Mouse (Mus musculus) spleen, adult 2 months (tissue): ENCODE data around the gene Tnfrsf13c.

Source experiments
- CTCF ChIP-seq: fragments of 200-500 bp; IDR thresholded peaks from 2 replicates; pipeline ENCODE4 v1.5.1; 2011; ENCODE audit warnings: mild to moderate bottlenecking, inconsistent platforms; ENCODE audit not compliant: insufficient read depth, insufficient read length, insufficient replicate concordance; ENCODE audit errors: extremely low read depth
- POLR2A ChIP-seq: fragments of 200-500 bp; IDR thresholded peaks from 2 replicates; pipeline ENCODE4 v1.6.1; 2011; ENCODE audit warnings: low read depth, low read length, inconsistent platforms

DNA sequence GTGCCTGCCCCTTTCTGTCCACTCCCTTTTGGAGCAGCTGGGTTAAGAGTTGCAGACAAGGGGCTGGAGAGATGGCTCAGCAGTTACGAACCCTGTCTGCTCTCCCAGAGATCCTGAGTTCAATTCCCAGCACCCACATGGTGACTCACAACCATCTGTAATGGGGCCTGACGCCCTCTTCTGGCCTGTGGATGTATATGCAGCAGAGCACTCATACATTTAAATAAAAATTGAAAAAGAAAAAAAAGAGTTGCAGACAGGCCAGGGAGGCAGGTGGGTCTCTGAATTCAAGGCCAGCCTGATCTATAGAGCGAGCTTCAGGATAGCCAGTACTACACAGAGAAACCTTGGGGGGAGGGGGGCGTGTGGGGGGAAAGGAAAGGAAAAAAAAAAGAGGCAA, 36.8 kb downstream of the Tnfrsf13c start:
- TF ChIP-seq POLR2A, result no peak
- no peak for TF ChIP-seq CTCF
